ENCODE assay signal across 16 mouse cellular contexts in the genomic region with DNA sequence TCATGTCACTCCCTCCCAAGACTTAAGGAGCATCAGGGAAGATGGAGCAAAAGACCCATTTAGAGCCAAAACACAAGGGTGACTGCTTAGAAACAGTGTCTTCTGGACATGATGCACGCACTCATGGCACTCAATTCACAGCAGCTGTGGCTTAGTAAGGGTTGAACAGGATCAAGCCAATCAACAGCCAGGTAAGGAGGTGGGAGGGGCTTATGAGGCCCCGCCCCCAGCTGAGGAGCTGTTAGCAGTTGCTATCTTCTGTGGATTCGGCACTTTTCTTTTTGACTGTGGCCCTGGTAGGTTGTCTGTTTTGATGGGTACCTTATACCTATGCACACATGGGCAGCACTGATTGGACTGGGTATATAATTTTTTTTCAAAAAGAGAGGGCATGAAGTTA. TPM values are rescaled to one million over a fixed set of nuclear protein-coding genes. Genes with fewer than 3 reads are reported as not detected.
DNase-seq lines count a peak whose midpoint lies in the region; ATAC-seq and TF ChIP-seq lines count a peak whose summit lies in the region.
"Had no signal": no experiment of that assay in that cellular context is flagged by ENCODE, and none has a peak within 500 bp of the region (broad histone marks: within the 10 kb centered on the region; RNA-seq: fewer than 3 reads in every experiment).

No protein-coding gene starts in this region.

- TF ChIP-seq CTCF in heart, adult 2 months (IDR thresholded peaks at IDR 0.05) = no peak
- no peak for TF ChIP-seq CTCF in thymus, adult 2 months (IDR thresholded peaks at IDR 0.05; ENCODE audit: borderline replicate concordance, control insufficient read depth, extremely low read depth, insufficient read depth, low read length, poor library complexity)

- peak; percentile 68 for DNase-seq in heart, adult 11 months
- no peak for DNase-seq in heart, adult 2 months
- peak; percentile 3 for DNase-seq in thymus, adult 2 months
- DNase-seq in thymus, postnatal 0 days (ENCODE audit: low spot score) = no peak
- DNase-seq in ZHBTc4 (ENCODE audit: low read depth, low spot score) = peak; percentile 73
- DNase-seq in thymus, postnatal 25 days = peak; percentile 1
- DNase-seq in cerebellum, postnatal 25 days = no peak
- DNase-seq: cerebellum, adult 11-12 months; cerebellum, adult 9-10 months; gastrocnemius, postnatal 10 days; heart, postnatal 36 days had no signal

- no peak for TF ChIP-seq POLR2A in heart, adult 2 months (IDR thresholded peaks at IDR 0.05; ENCODE audit: insufficient read depth, low read depth, low read length)
- TF ChIP-seq POLR2A in thymus, adult 2 months (IDR thresholded peaks at IDR 0.05; ENCODE audit: control insufficient read depth, extremely low read depth, insufficient read depth, low read length, poor library complexity) = no peak

- 80% methylated on average over 3 of the region's 3 CpGs for WGBS in heart, adult 2 months
- WGBS in thymus, adult 2 months = 93% methylated on average over 3 of the region's 3 CpGs

- no peak overlapping the region for H3K4me3 ChIP-seq in heart, adult 2 months
- H3K4me3 ChIP-seq in thymus, adult 2 months (ENCODE audit: control insufficient read depth, insufficient read depth, low read length) = no peak overlapping the region
- H3K4me3 ChIP-seq: embryonic facial prominence, embryonic 10.5 days; heart, embryonic 13.5 days; hindbrain, embryonic 15.5 days had no signal

- no peaks in the 10 kb centered on the region for H3K4me1 ChIP-seq in heart, adult 2 months (ENCODE audit: control insufficient read depth, insufficient read depth, low read length)
- H3K4me1 ChIP-seq in thymus, adult 2 months (replicated peaks; ENCODE audit: control insufficient read depth, insufficient read depth, low read length) = no peaks in the 10 kb centered on the region
- H3K4me1 ChIP-seq: embryonic facial prominence, embryonic 10.5 days had no signal

- no peak for TF ChIP-seq EP300 in heart, adult 2 months (IDR thresholded peaks at IDR 0.05; ENCODE audit: insufficient read depth, low read depth, low read length)

- no peak overlapping the region for H3K9ac ChIP-seq in heart, adult 2 months (ENCODE audit: low read depth, low read length)
- H3K9ac ChIP-seq: heart, embryonic 13.5 days; hindbrain, embryonic 15.5 days had no signal

- H3K27ac ChIP-seq in heart, adult 2 months = no peak overlapping the region
- no peak overlapping the region for H3K27ac ChIP-seq in thymus, adult 2 months (ENCODE audit: control insufficient read depth, insufficient read depth, low read length)
- H3K27ac ChIP-seq: embryonic facial prominence, embryonic 10.5 days; heart, embryonic 13.5 days; hindbrain, embryonic 15.5 days had no signal

- no peak for ATAC-seq in inflammation-experienced regulatory T-cells, adult 6 months
- ATAC-seq: forebrain, embryonic 14.5 days had no signal

- H3K36me3 ChIP-seq in heart, adult 2 months (ENCODE audit: control insufficient read depth, insufficient read depth, low read length) = no peaks in the 10 kb centered on the region
- no peaks in the 10 kb centered on the region for H3K36me3 ChIP-seq in thymus, adult 2 months (ENCODE audit: control insufficient read depth, insufficient read depth, low read length)
- H3K36me3 ChIP-seq: embryonic facial prominence, embryonic 10.5 days; heart, embryonic 13.5 days; hindbrain, embryonic 15.5 days had no signal

- intact Hi-C loops in heart, adult 2 months (cut with DNase I) = no loop called here

- H3K27me3 ChIP-seq in heart, adult 2 months (ENCODE audit: control insufficient read depth, insufficient read depth, low read length) = no peaks in the 10 kb centered on the region
- H3K27me3 ChIP-seq in thymus, adult 2 months (ENCODE audit: control insufficient read depth, insufficient read depth, low read length) = no peaks in the 10 kb centered on the region
- H3K27me3 ChIP-seq: heart, embryonic 13.5 days; hindbrain, embryonic 15.5 days had no signal

- H3K79me2 ChIP-seq in heart, adult 2 months (replicated peaks; ENCODE audit: control insufficient read depth, insufficient read depth, low read length) = no peaks in the 10 kb centered on the region

RNA-seq across cellular contexts. Expression of gene Mamdc2, which starts 48.3 kb away (rescaled TPM):
- total RNA-seq in heart, adult 2 months (2021) = 1 to 10 TPM; 1.8 to 2.6 TPM
- polyA plus RNA-seq in heart, adult 2 months (2012; rRNA removed) = 2.4 and 3.0 TPM in 2 replicates
- polyA plus RNA-seq in thymus, adult 2 months (2012; rRNA removed) = 0.20 and 0.32 TPM in 2 replicates
- polyA plus RNA-seq in thymus, postnatal 0 days (2015; fragmentation: Nextera tagmentation; extraction: Ambion mirVana) = 0.07 and 0.17 TPM in 2 replicates
- not detected for polyA plus RNA-seq in inflammation-experienced regulatory T-cells, adult 6 months (2017; shearing (Covaris generic))

Comparison
In these comparisons a context has a peak if more than half of its experiments do, and no peak if none do; other contexts are left out.
1. DNase-seq: peak in heart, adult 11 months (single experiment), thymus, adult 2 months (single experiment), ZHBTc4 (single experiment) and thymus, postnatal 25 days (single experiment); none in heart, adult 2 months (0 of 2), thymus, postnatal 0 days (single experiment) and cerebellum, postnatal 25 days (0 of 2).